Mouse (Mus musculus): ENCODE data around the gene Yju2. TPM values are rescaled to one million over a fixed set of nuclear protein-coding genes. Genes with fewer than 3 reads are reported as not detected.
"Not testable (repeated sequence)": the region's sequence is repeated elsewhere in the genome, so short reads cannot be mapped to it uniquely, and the experiment has no call there.

Gene Yju2
- not detected in 2 replicates for polyA plus RNA-seq (2012; ENCODE audit: insufficient read depth, insufficient read length, low replicate concordance, missing spikeins)

- TF ChIP-seq CTCF (IDR thresholded peaks at IDR 0.05; ENCODE audit: insufficient read depth, low read depth, low read length) (no peak), POLR2A (IDR thresholded peaks at IDR 0.05; ENCODE audit: insufficient read depth, low read depth, low read length) (peak; percentile 63; the same call in 1 of the 2 replicates)
- WGBS = under 1% methylated on average over 45 of the region's 46 CpGs
- peak within 1 kb of the TSS; percentile 99 for H3K27ac ChIP-seq (ENCODE audit: insufficient read depth, low read depth, low read length)
- H3K4me1 ChIP-seq (ENCODE audit: control insufficient read depth, insufficient read depth, low read length) = peaks cover 23% of the 10 kb centered on the region
- peak within 1 kb of the TSS; percentile 96 for H3K4me3 ChIP-seq (ENCODE audit: insufficient read depth, low read depth, low read length)
These were observed at the start of gene Yju2 for GRCm38 (mm10) chr17:55958918-55959728. Gene Yju2, plus strand, starts transcription at chr17:55959099.

GRCm38 (mm10) chr17:55931553-55932502 lies 27.1 kb upstream of the Yju2 start:
- Histone ChIP-seq H3K27ac (ENCODE audit: insufficient read depth, low read depth, low read length) (peak overlapping the region; percentile 76), H3K4me3 (ENCODE audit: insufficient read depth, low read depth, low read length) (peak overlapping the region; percentile 75), H3K4me1 (ENCODE audit: control insufficient read depth, insufficient read depth, low read length) (no peaks in the 10 kb centered on the region; the same call in 1 of the 2 replicates)
- 2% methylated on average over 33 of the region's 33 CpGs for WGBS
- TF ChIP-seq CTCF (IDR thresholded peaks at IDR 0.05; ENCODE audit: insufficient read depth, low read depth, low read length) = peak; percentile 40; the same call in 1 of the 2 replicates
- peak; percentile 57 for TF ChIP-seq POLR2A (IDR thresholded peaks at IDR 0.05; ENCODE audit: insufficient read depth, low read depth, low read length)

- TF ChIP-seq POLR2A (IDR thresholded peaks at IDR 0.05; ENCODE audit: insufficient read depth, low read depth, low read length) (no peak), CTCF (IDR thresholded peaks at IDR 0.05; ENCODE audit: insufficient read depth, low read depth, low read length) (no peak)
- 56% methylated on average over 2 of the region's 2 CpGs for WGBS
- no peaks in the 10 kb centered on the region; the same call in 1 of the 2 replicates for H3K4me1 ChIP-seq (ENCODE audit: control insufficient read depth, insufficient read depth, low read length)
- no peak overlapping the region for H3K4me3 ChIP-seq (ENCODE audit: insufficient read depth, low read depth, low read length)
- H3K27ac ChIP-seq (ENCODE audit: insufficient read depth, low read depth, low read length) = no peak overlapping the region
These were observed 26.3 kb upstream of the Yju2 start for GRCm38 (mm10) chr17:55932635-55933034.

GRCm38 (mm10) chr17:55933191-55933590 lies 25.7 kb upstream of the Yju2 start:
- no peaks in the 10 kb centered on the region; the same call in 1 of the 2 replicates for H3K4me1 ChIP-seq (ENCODE audit: control insufficient read depth, insufficient read depth, low read length)
- TF ChIP-seq POLR2A (IDR thresholded peaks at IDR 0.05; ENCODE audit: insufficient read depth, low read depth, low read length) = no peak
- TF ChIP-seq CTCF (IDR thresholded peaks at IDR 0.05; ENCODE audit: insufficient read depth, low read depth, low read length) = no peak
- no peak overlapping the region for H3K4me3 ChIP-seq (ENCODE audit: insufficient read depth, low read depth, low read length)
- 94% methylated on average over 15 of the region's 15 CpGs for WGBS
- no peak overlapping the region for H3K27ac ChIP-seq (ENCODE audit: insufficient read depth, low read depth, low read length)

GRCm38 (mm10) chr17:55944387-55944865 lies 14.5 kb upstream of the Yju2 start:
- peak overlapping the region; percentile 92; the same call in 1 of the 2 replicates for H3K27ac ChIP-seq (ENCODE audit: insufficient read depth, low read depth, low read length)

GRCm38 (mm10) chr17:55944866-55945682 lies 13.8 kb upstream of the Yju2 start:
- peak; percentile 54; the same call in 1 of the 2 replicates for TF ChIP-seq POLR2A (IDR thresholded peaks at IDR 0.05; ENCODE audit: insufficient read depth, low read depth, low read length)
- WGBS = under 1% methylated on average over 56 of the region's 56 CpGs
- H3K4me3 ChIP-seq (ENCODE audit: insufficient read depth, low read depth, low read length) = peak overlapping the region; percentile 67
- H3K4me1 ChIP-seq (ENCODE audit: control insufficient read depth, insufficient read depth, low read length) = not testable (repeated sequence)
- peak overlapping the region; percentile 92 for H3K27ac ChIP-seq (ENCODE audit: insufficient read depth, low read depth, low read length)

More at GRCm38 (mm10) chr17:55944387-55944865, 14.5 kb upstream of the Yju2 start:
- not testable (repeated sequence) for H3K4me1 ChIP-seq (ENCODE audit: control insufficient read depth, insufficient read depth, low read length)
- 27% methylated on average over 10 of the region's 10 CpGs for WGBS
- H3K4me3 ChIP-seq (ENCODE audit: insufficient read depth, low read depth, low read length) = peak overlapping the region; percentile 67

- TF ChIP-seq CTCF (IDR thresholded peaks at IDR 0.05; ENCODE audit: insufficient read depth, low read depth, low read length) = no peak
- no peak for TF ChIP-seq POLR2A (IDR thresholded peaks at IDR 0.05; ENCODE audit: insufficient read depth, low read depth, low read length)
- H3K4me3 ChIP-seq (ENCODE audit: insufficient read depth, low read depth, low read length) = peak overlapping the region; percentile 67
- WGBS = 22% methylated on average over 5 of the region's 5 CpGs
- no peak overlapping the region for H3K27ac ChIP-seq (ENCODE audit: insufficient read depth, low read depth, low read length)
- no peaks in the 10 kb centered on the region for H3K4me1 ChIP-seq (ENCODE audit: control insufficient read depth, insufficient read depth, low read length)
These were observed 13.2 kb upstream of the Yju2 start for GRCm38 (mm10) chr17:55945696-55946095.

- WGBS = 89% methylated on average over 4 of the region's 4 CpGs
- Histone ChIP-seq H3K4me3 (ENCODE audit: insufficient read depth, low read depth, low read length) (no peak overlapping the region), H3K4me1 (ENCODE audit: control insufficient read depth, insufficient read depth, low read length) (no peaks in the 10 kb centered on the region), H3K27ac (ENCODE audit: insufficient read depth, low read depth, low read length) (no peak overlapping the region)
- TF ChIP-seq POLR2A (IDR thresholded peaks at IDR 0.05; ENCODE audit: insufficient read depth, low read depth, low read length) (no peak), CTCF (IDR thresholded peaks at IDR 0.05; ENCODE audit: insufficient read depth, low read depth, low read length) (no peak)
These were observed 10.3 kb upstream of the Yju2 start for GRCm38 (mm10) chr17:55948647-55949046.
